Comparison of ENCODE assay signal across 23 mouse cellular contexts in genomic region chr2:57165416-57165815, GRCm38 (mm10). TPM values are rescaled to one million over a fixed set of nuclear protein-coding genes. Genes with fewer than 3 reads are reported as not detected.
DNase-seq lines count a peak whose midpoint lies in the region; ATAC-seq and TF ChIP-seq lines count a peak whose summit lies in the region.
"Had no signal": no experiment of that assay in that cellular context is flagged by ENCODE, and none has a peak within 500 bp of the region (broad histone marks: within the 10 kb centered on the region; RNA-seq: fewer than 3 reads in every experiment).

No protein-coding gene starts in this region.

- H3K4me1 ChIP-seq in MEL (ENCODE audit: control insufficient read depth in 1 of 2, insufficient read depth in 2 of 2, low read length in 2 of 2), result peaks cover 4 to 5% of the 10 kb centered on the region in 2 experiments; a peak in 3 of 4 replicates
- H3K4me1 ChIP-seq: embryonic facial prominence, embryonic 10.5 days; embryonic facial prominence, embryonic 12.5 days; forebrain, embryonic 13.5 days; forebrain, embryonic 15.5 days had no signal

- no peak overlapping the region for H3K27ac ChIP-seq in MEL (ENCODE audit: control insufficient read depth, low read depth, low read length)
- H3K27ac ChIP-seq: embryonic facial prominence, embryonic 10.5 days; embryonic facial prominence, embryonic 12.5 days; forebrain, embryonic 13.5 days; forebrain, embryonic 15.5 days had no signal

- no peak overlapping the region for H3K9ac ChIP-seq in MEL (ENCODE audit: control insufficient read depth, low read depth, low read length, poor library complexity, severe bottlenecking)
- H3K9ac ChIP-seq: embryonic facial prominence, embryonic 12.5 days; forebrain, embryonic 13.5 days; forebrain, embryonic 15.5 days; forebrain, postnatal 0 days had no signal

- H3K79me2 ChIP-seq in MEL (ENCODE audit: control insufficient read depth, insufficient read depth, low read length, poor library complexity), result no peaks in the 10 kb centered on the region

- TF ChIP-seq CTCF in MEL (IDR thresholded peaks at IDR 0.05 in 2 of 3, conservative IDR thresholded peaks at IDR 0.05 in 1 of 3; ENCODE audit: control insufficient read depth in 1 of 3, insufficient read depth in 1 of 3, low read depth in 2 of 3, low read length in 3 of 3, poor library complexity in 1 of 3, severe bottlenecking in 1 of 3), result no peak

- no peak for TF ChIP-seq POLR2A in MEL (IDR thresholded peaks at IDR 0.05; ENCODE audit: control insufficient read depth in 1 of 2, insufficient read depth in 1 of 2, low read depth in 1 of 2, low read length in 2 of 2, poor library complexity in 1 of 2)

- ATAC-seq in common myeloid progenitor, adult 5-6 weeks (replicated peaks; ENCODE audit: low read depth, poor library complexity, severe bottlenecking), result peak; percentile 45; the same call in 1 of the 2 replicates
- ATAC-seq in megakaryocyte-erythroid progenitor cell, adult 5-6 weeks (replicated peaks; ENCODE audit: low FRiP score, low TSS enrichment, poor library complexity, severe bottlenecking), result peak; percentile 52
- ATAC-seq: activated CD4-positive, CD25-positive, alpha-beta regulatory T cell, adult 4 months; forebrain, embryonic 13.5 days; forebrain, embryonic 15.5 days; forebrain, postnatal 0 days; Patski had no signal

- no peaks in the 10 kb centered on the region; a peak in 2 of 4 replicates for H3K27me3 ChIP-seq in MEL (ENCODE audit: control insufficient read depth in 1 of 2, insufficient read depth in 2 of 2, low read length in 2 of 2)
- H3K27me3 ChIP-seq: embryonic facial prominence, embryonic 12.5 days; forebrain, embryonic 13.5 days; forebrain, embryonic 15.5 days; Patski had no signal

- H3K4me3 ChIP-seq in MEL (ENCODE audit: control insufficient read depth in 1 of 2, insufficient read depth in 1 of 2, low read depth in 2 of 2, low read length in 2 of 2), result no peak overlapping the region
- H3K4me3 ChIP-seq: embryonic facial prominence, embryonic 10.5 days; embryonic facial prominence, embryonic 12.5 days; forebrain, embryonic 13.5 days; forebrain, embryonic 15.5 days had no signal

- H3K36me3 ChIP-seq in MEL (ENCODE audit: control insufficient read depth in 1 of 2, insufficient read depth in 2 of 2, low read length in 2 of 2), result peaks cover 0 to 9% of the 10 kb centered on the region in 2 experiments; a peak in 2 of 4 replicates
- H3K36me3 ChIP-seq: embryonic facial prominence, embryonic 10.5 days; embryonic facial prominence, embryonic 12.5 days; forebrain, embryonic 15.5 days had no signal

- no peaks in the 10 kb centered on the region for H3K9me3 ChIP-seq in MEL (replicated peaks; ENCODE audit: insufficient read depth, low read length)
- H3K9me3 ChIP-seq: embryonic facial prominence, embryonic 10.5 days; embryonic facial prominence, embryonic 12.5 days; forebrain, embryonic 13.5 days; forebrain, embryonic 15.5 days had no signal

- DNase-seq in 416B (ENCODE audit: low read depth), result peak; percentile 33
- peak; percentile 78 for DNase-seq in MEL (ENCODE audit: low read depth, low spot score)
- no peak for DNase-seq in heart, adult 8-10 months (ENCODE audit: low spot score)
- no peak for DNase-seq in right cerebral cortex, postnatal 14 days
- DNase-seq in kidney, postnatal 36 days, result no peak
- DNase-seq: adrenal gland, adult 2 months; adrenal gland, postnatal 10 days; adrenal gland, postnatal 25 days; cerebellum, adult 11 months; cerebellum, adult 18-20 months; cerebellum, adult 8-10 months; cerebellum, adult 9-11 months; cerebellum, postnatal 14 days; cerebellum, postnatal 36 days; forebrain, postnatal 0 days had no signal

- peak; percentile 66 to 72 for TF ChIP-seq EP300 in MEL (IDR thresholded peaks at IDR 0.05; ENCODE audit: low read depth in 1 of 2, low read length in 2 of 2)

- no peak for TF ChIP-seq RAD21 in MEL (IDR thresholded peaks at IDR 0.05; ENCODE audit: low read depth, low read length)

TF ChIP-seq in MEL, 35 proteins besides CTCF, POLR2A, EP300 and RAD21:
- TF ChIP-seq ZC3H11A (IDR thresholded peaks at IDR 0.05; ENCODE audit: low read depth, low read length), result no peak
- no peak for TF ChIP-seq MYC (IDR thresholded peaks at IDR 0.05; ENCODE audit: low read depth, low read length)
- TF ChIP-seq RCOR1 (IDR thresholded peaks at IDR 0.05; ENCODE audit: low read depth, low read length), result no peak
- no peak for TF ChIP-seq JUND (IDR thresholded peaks at IDR 0.05; ENCODE audit: low read depth, low read length)
- TF ChIP-seq MAZ (IDR thresholded peaks at IDR 0.05; ENCODE audit: low read depth, low read length), result no peak
- no peak for TF ChIP-seq KAT2A (conservative IDR thresholded peaks at IDR 0.05; ENCODE audit: low read depth, low read length)
- no peak for TF ChIP-seq MEF2A (IDR thresholded peaks at IDR 0.05; ENCODE audit: extremely low read depth, insufficient replicate concordance, low read depth, low read length, poor library complexity, severe bottlenecking)
- TF ChIP-seq ELF1 (IDR thresholded peaks at IDR 0.05; ENCODE audit: low read depth, low read length), result no peak
- no peak for TF ChIP-seq ZMIZ1 (IDR thresholded peaks at IDR 0.05; ENCODE audit: low read depth, low read length)
- TF ChIP-seq BHLHE40 (IDR thresholded peaks at IDR 0.05; ENCODE audit: borderline replicate concordance, low read depth, low read length), result no peak
- TF ChIP-seq SMC3 (IDR thresholded peaks at IDR 0.05; ENCODE audit: low read depth, low read length), result no peak
- TF ChIP-seq CHD1 (IDR thresholded peaks at IDR 0.05; ENCODE audit: low read depth, low read length), result no peak
- TF ChIP-seq NRF1 (IDR thresholded peaks at IDR 0.05; ENCODE audit: insufficient read depth, low read depth, low read length, poor library complexity, severe bottlenecking), result no peak
- TF ChIP-seq CHD2 (IDR thresholded peaks at IDR 0.05; ENCODE audit: low read length), result no peak
- no peak for TF ChIP-seq MXI1 (IDR thresholded peaks at IDR 0.05; ENCODE audit: low read depth, low read length)
- TF ChIP-seq ZKSCAN1 (IDR thresholded peaks at IDR 0.05; ENCODE audit: low read depth, low read length), result no peak
- no peak for TF ChIP-seq MAX (IDR thresholded peaks at IDR 0.05; ENCODE audit: low read length)
- 0 out of 2 replicates have a peak, but pooled peaks have one; percentile 27 for TF ChIP-seq TBP (IDR thresholded peaks at IDR 0.05; ENCODE audit: low read depth, low read length)
- no peak for TF ChIP-seq E2F4 (IDR thresholded peaks at IDR 0.05; ENCODE audit: borderline replicate concordance, low read depth, low read length)
- 0 out of 2 replicates have a peak, but pooled peaks have one; percentile 20 for TF ChIP-seq ZNF384 (IDR thresholded peaks at IDR 0.05; ENCODE audit: low read depth, low read length)
- no peak for TF ChIP-seq UBTF (IDR thresholded peaks at IDR 0.05; ENCODE audit: borderline replicate concordance, insufficient read depth, low read depth, low read length)
- no peak for TF ChIP-seq HCFC1 (IDR thresholded peaks at IDR 0.05; ENCODE audit: low read depth, low read length)
- TF ChIP-seq GABPA (IDR thresholded peaks at IDR 0.05; ENCODE audit: low read depth, low read length), result no peak
- peak; percentile 46; the same call in 1 of the 2 replicates for TF ChIP-seq TCF12 (IDR thresholded peaks at IDR 0.05; ENCODE audit: low read depth, low read length)
- TF ChIP-seq TAL1 (IDR thresholded peaks at IDR 0.05; ENCODE audit: low read length), result peak; percentile 53
- no peak for TF ChIP-seq USF2 (IDR thresholded peaks at IDR 0.05; ENCODE audit: borderline replicate concordance in 1 of 2, insufficient read depth in 1 of 2, low read depth in 1 of 2, low read length in 2 of 2)
- no peak for TF ChIP-seq USF1 (IDR thresholded peaks at IDR 0.05; ENCODE audit: low read depth, low read length)
- TF ChIP-seq ETS1 (IDR thresholded peaks at IDR 0.05; ENCODE audit: low read depth, low read length), result peak; percentile 30; the same call in 1 of the 2 replicates
- TF ChIP-seq POLR2AphosphoS5 (IDR thresholded peaks at IDR 0.05; ENCODE audit: borderline replicate concordance, low read depth, low read length), result no peak
- peak; percentile 49; the same call in 1 of the 2 replicates for TF ChIP-seq GATA1 (IDR thresholded peaks at IDR 0.05; ENCODE audit: low read depth, low read length)
- TF ChIP-seq MYB (IDR thresholded peaks at IDR 0.05; ENCODE audit: low read depth, low read length), result no peak; the same call in 1 of the 2 replicates
- no peak for TF ChIP-seq SIN3A (IDR thresholded peaks at IDR 0.05; ENCODE audit: low read length)
- no peak for TF ChIP-seq POLR2AphosphoS2 (IDR thresholded peaks at IDR 0.05; ENCODE audit: low read length)
- no peak for TF ChIP-seq MAFK (IDR thresholded peaks at IDR 0.05; ENCODE audit: borderline replicate concordance, low read depth, low read length)
- TF ChIP-seq NELFE (IDR thresholded peaks at IDR 0.05; ENCODE audit: low read depth, low read length), result no peak

RNA-seq across cellular contexts. Expression of gene Nr4a2, which starts 41.6 kb away (rescaled TPM):
- total RNA-seq in MEL (2012; rRNA removed), result 0.36 and 2.0 TPM in 2 replicates
- 1 to 10 TPM in 1 of 2 experiments, not detected in 1; 2.0 TPM for polyA plus RNA-seq in MEL (2012; ENCODE audit: insufficient read depth in 1 of 2, insufficient read length in 2 of 2, low read depth in 1 of 2, low replicate concordance in 2 of 2, missing spikeins in 1 of 2)
- 3.7 and 5.5 TPM in 2 replicates for total RNA-seq in common myeloid progenitor, adult 5-6 weeks (2017)
- total RNA-seq in megakaryocyte-erythroid progenitor cell, adult 5-6 weeks (2014; fragmentation: Nextera tagmentation), result 2.1 and 3.7 TPM in 2 replicates
- 5.5 and 7.4 TPM in 2 replicates for total RNA-seq in megakaryocyte-erythroid progenitor cell, adult 5-6 weeks (2017)
- total RNA-seq in heart, adult 8-10 months (2022), result 1 to 10 TPM in 2 of 4 experiments, under 1 TPM in 2; 0.53 to 2.1 (median 1.2) TPM

Comparison
In these comparisons a context has a peak if more than half of its experiments do, and no peak if none do; other contexts are left out.
1. DNase-seq: peak in 416B (single experiment) and MEL (single experiment); none in heart, adult 8-10 months (single experiment), right cerebral cortex, postnatal 14 days (single experiment) and kidney, postnatal 36 days (0 of 2).